Mouse (Mus musculus) adrenal gland, adult 8-10 months (tissue): Measurements from ENCODE around the gene Dnah14. TPM values are rescaled to one million over a fixed set of nuclear protein-coding genes. Genes with fewer than 3 reads are reported as not detected.
"Not testable (repeated sequence)": the region's sequence is repeated elsewhere in the genome, so short reads cannot be mapped to it uniquely, and the experiment has no call there.

ENCODE experiments used
- DNase-seq: peaks from one replicate; pipeline ENCODE4 v3.0.0; 2022
- total RNA-seq, 4 experiments: library from RNA; stranded (reverse); gene quantifications; 2 replicates each; pipeline ENCODE4 v1.2.4; 2022

Dnah14 gene
- total RNA-seq, 4 experiments from 2014 or later, result 0.03 to 0.14 (median 0.03) TPM; not detected in 1

GRCm38 (mm10) chr1:181611118-181611517, 34.8 kb downstream of the Dnah14 start:
- DNase-seq, result no peak

- DNase-seq, result peak; percentile 38
These were observed 39.6 kb downstream of the Dnah14 start for GRCm38 (mm10) chr1:181615866-181616491.

GRCm38 (mm10) chr1:181617332-181617731, 41.0 kb downstream of the Dnah14 start:
- DNase-seq, result no peak

GRCm38 (mm10) chr1:181623149-181623680, 46.9 kb downstream of the Dnah14 start:
- no peak for DNase-seq

GRCm38 (mm10) chr1:181624876-181625275, 48.5 kb downstream of the Dnah14 start:
- no peak for DNase-seq

GRCm38 (mm10) chr1:181628276-181628675, 51.9 kb downstream of the Dnah14 start:
- no peak for DNase-seq

GRCm38 (mm10) chr1:181631371-181631770, 55.0 kb downstream of the Dnah14 start:
- no peak for DNase-seq

- DNase-seq, result no peak
These were observed 61.8 kb downstream of the Dnah14 start for GRCm38 (mm10) chr1:181637997-181638713.

GRCm38 (mm10) chr1:181640383-181640782, 64.0 kb downstream of the Dnah14 start:
- no peak for DNase-seq

- no peak for DNase-seq
These were observed 71.1 kb downstream of the Dnah14 start for GRCm38 (mm10) chr1:181647467-181647866.

GRCm38 (mm10) chr1:181653481-181653880, 77.1 kb downstream of the Dnah14 start:
- DNase-seq, result no peak

- no peak for DNase-seq
These were observed 80.1 kb downstream of the Dnah14 start for GRCm38 (mm10) chr1:181656421-181656820.

GRCm38 (mm10) chr1:181666801-181667200, 90.4 kb downstream of the Dnah14 start:
- no peak for DNase-seq

- no peak for DNase-seq
These were observed 118.6 kb downstream of the Dnah14 start for GRCm38 (mm10) chr1:181694729-181695498.

GRCm38 (mm10) chr1:181728707-181729106, 152.3 kb downstream of the Dnah14 start:
- DNase-seq, result no peak

GRCm38 (mm10) chr1:181733517-181733916, 157.2 kb downstream of the Dnah14 start:
- no peak for DNase-seq

- DNase-seq, result no peak
These were observed 163.9 kb downstream of the Dnah14 start for GRCm38 (mm10) chr1:181740259-181740658.

GRCm38 (mm10) chr1:181742251-181742885, 166.0 kb downstream of the Dnah14 start:
- DNase-seq, result no peak

- DNase-seq, result no peak
These were observed 193.0 kb downstream of the Dnah14 start for GRCm38 (mm10) chr1:181769392-181769791.

- no peak for DNase-seq
These were observed 195.5 kb downstream of the Dnah14 start for GRCm38 (mm10) chr1:181771871-181772270.

GRCm38 (mm10) chr1:181776541-181776940, 200.2 kb downstream of the Dnah14 start:
- DNase-seq, result no peak

- not testable (repeated sequence) for DNase-seq
These were observed 206.2 kb downstream of the Dnah14 start for GRCm38 (mm10) chr1:181782600-181782999.

- DNase-seq, result no peak
These were observed 213.6 kb downstream of the Dnah14 start for GRCm38 (mm10) chr1:181789952-181790351.
